In genomic region chr1:43506638-43507037, GRCm38 (mm10) we compare ENCODE assay signal across 12 mouse cellular contexts.
"Had no signal": no experiment of that assay in that cellular context is flagged by ENCODE, and none has a peak within 500 bp of the region (broad histone marks: within the 10 kb centered on the region; RNA-seq: fewer than 3 reads in every experiment).

No protein-coding gene starts in this region.

- ATAC-seq: liver, postnatal 0 days; midbrain, embryonic 13.5 days had no signal

- DNase-seq: kidney, adult 8-10 months; kidney, postnatal 25 days; liver; liver, embryonic 13.5 days; liver, postnatal 0 days; lung, postnatal 14 days; thymus, adult 18-20 months; thymus, postnatal 25 days had no signal

- H3K27me3 ChIP-seq: liver, embryonic 13.5 days; lung, embryonic 15.5 days; neural tube, embryonic 12.5 days had no signal

- H3K4me3 ChIP-seq: left cerebral cortex, adult 2 months; liver, embryonic 13.5 days; lung, embryonic 15.5 days; midbrain, embryonic 13.5 days; neural tube, embryonic 12.5 days had no signal

- H3K9ac ChIP-seq: liver, embryonic 13.5 days; liver, postnatal 0 days; lung, embryonic 15.5 days; midbrain, embryonic 13.5 days; neural tube, embryonic 12.5 days had no signal

- H3K27ac ChIP-seq: left cerebral cortex, adult 2 months; liver, embryonic 13.5 days; lung, embryonic 15.5 days; midbrain, embryonic 13.5 days; neural tube, embryonic 12.5 days had no signal

- H3K4me2 ChIP-seq: liver, embryonic 13.5 days; lung, embryonic 15.5 days; midbrain, embryonic 13.5 days; neural tube, embryonic 12.5 days had no signal

- H3K9me3 ChIP-seq: liver, embryonic 13.5 days; lung, embryonic 15.5 days; midbrain, embryonic 13.5 days; neural tube, embryonic 12.5 days had no signal
